Mouse (Mus musculus) forebrain, embryonic 15.5 days (tissue): ENCODE measurements around the gene Zfp9. TPM values are rescaled to one million over a fixed set of nuclear protein-coding genes. Genes with fewer than 3 reads are reported as not detected.

Experiments used
- ATAC-seq: fragments of 200-750 bp; cut with Nextera tagmentation; replicated peaks from 2 replicates; pipeline ENCODE4 v1.8.0; 2017; ENCODE audit warnings: mild to moderate bottlenecking, moderate TSS enrichment, moderate library complexity
- H3K27ac ChIP-seq: fragments of 300-500 bp; sonication (generic); replicated peaks from 2 replicates; pipeline ENCODE4 v1.5.1; 2015; ENCODE audit warnings: mild to moderate bottlenecking, inconsistent platforms
- H3K27me3 ChIP-seq: fragments of 300-500 bp; sonication (generic); 2 replicates; pipeline ENCODE4 v1.6.1; 2015; ENCODE audit warnings: inconsistent platforms
- H3K36me3 ChIP-seq: fragments of 300-500 bp; sonication (generic); 2 replicates; pipeline ENCODE4 v1.6.1; 2015; ENCODE audit warnings: mild to moderate bottlenecking, inconsistent platforms
- H3K4me1 ChIP-seq: fragments of 300-500 bp; sonication (generic); 2 replicates; pipeline ENCODE4 v1.6.1; 2015; ENCODE audit warnings: inconsistent platforms
- H3K4me2 ChIP-seq: fragments of 300-500 bp; sonication (generic); replicated peaks from 2 replicates; pipeline ENCODE4 v1.6.1; 2015; ENCODE audit warnings: mild to moderate bottlenecking, inconsistent platforms
- H3K4me3 ChIP-seq: fragments of 300-500 bp; sonication (generic); 2 replicates; pipeline ENCODE4 v1.5.1; 2015; ENCODE audit warnings: mild to moderate bottlenecking, inconsistent platforms
- H3K9ac ChIP-seq: fragments of 300-500 bp; sonication (generic); replicated peaks from 2 replicates; pipeline ENCODE4 v1.6.1; 2015; ENCODE audit warnings: mild to moderate bottlenecking, inconsistent platforms
- H3K9me3 ChIP-seq: fragments of 300-500 bp; sonication (generic); 2 replicates; pipeline ENCODE4 v1.6.1; 2016; ENCODE audit warnings: inconsistent platforms
- WGBS: fragments of 180-500 bp; shearing (Covaris S2); methylation state at CpG from one replicate; pipeline ENCODE4 v1.1.7; 2015; ENCODE audit warnings: mixed read lengths; 5-methylcytosine and 5-hydroxymethylcytosine counted together
- polyA plus RNA-seq: library from polyadenylated mRNA; unstranded; fragments of >200 nt; fragmentation: Nextera tagmentation; extraction: Ambion mirVana; gene quantifications from 2 replicates; pipeline ENCODE4 v1.2.1, GENCODE M21; 2015

Gene Zfp9
- polyA plus RNA-seq = 9.0 and 9.9 TPM in 2 replicates

GRCm38 (mm10) chr6:118478957-118479708 lies at the start of gene Zfp9:
Gene Zfp9 (minus strand): TSS chr6:118479320.
- Histone ChIP-seq H3K9me3 (no peaks in the 10 kb centered on the region), H3K4me2 (peak within 1 kb of the TSS; percentile 56), H3K9ac (peak within 1 kb of the TSS; percentile 79), H3K36me3 (peaks cover 4% of the 10 kb centered on the region; the same call in 1 of the 2 replicates), H3K27me3 (peaks cover 60% of the 10 kb centered on the region), H3K27ac (peak within 1 kb of the TSS; percentile 84), H3K4me1 (peaks cover 23% of the 10 kb centered on the region), H3K4me3 (peak within 1 kb of the TSS; percentile 79)
- under 1% methylated on average over 46 of the region's 57 CpGs for WGBS
- peak; percentile 88 for ATAC-seq

- H3K9me3 ChIP-seq = no peaks in the 10 kb centered on the region
- 93% methylated on average over 7 of the region's 7 CpGs for WGBS
- ATAC-seq = no peak
- no peak overlapping the region for H3K4me3 ChIP-seq
- H3K36me3 ChIP-seq = peaks cover 77% of the 10 kb centered on the region
- no peak overlapping the region for H3K27ac ChIP-seq
- no peak overlapping the region for H3K4me2 ChIP-seq
- no peaks in the 10 kb centered on the region for H3K27me3 ChIP-seq
- no peaks in the 10 kb centered on the region for H3K4me1 ChIP-seq
- no peak overlapping the region for H3K9ac ChIP-seq
Observed at GRCm38 (mm10) chr6:118520668-118521067, 41.5 kb upstream of the Zfp9 start.

GRCm38 (mm10) chr6:118513335-118514012 lies 34.4 kb upstream of the Zfp9 start:
- WGBS = 92% methylated on average over 12 of the region's 12 CpGs
- Histone ChIP-seq H3K4me3 (no peak overlapping the region), H3K9me3 (no peaks in the 10 kb centered on the region), H3K36me3 (peaks cover 72% of the 10 kb centered on the region), H3K9ac (no peak overlapping the region), H3K4me1 (no peaks in the 10 kb centered on the region), H3K27ac (no peak overlapping the region), H3K4me2 (no peak overlapping the region), H3K27me3 (no peaks in the 10 kb centered on the region)
- ATAC-seq = no peak

GRCm38 (mm10) chr6:118499010-118499409 lies 19.9 kb upstream of the Zfp9 start:
- H3K4me1 ChIP-seq = no peaks in the 10 kb centered on the region
- no peak overlapping the region for H3K4me2 ChIP-seq
- ATAC-seq = no peak
- H3K27ac ChIP-seq = no peak overlapping the region
- no peak overlapping the region for H3K9ac ChIP-seq
- H3K9me3 ChIP-seq = no peaks in the 10 kb centered on the region
- H3K27me3 ChIP-seq = no peaks in the 10 kb centered on the region
- H3K4me3 ChIP-seq = no peak overlapping the region
- peaks cover 20% of the 10 kb centered on the region for H3K36me3 ChIP-seq
- WGBS = 92% methylated on average over 7 of the region's 7 CpGs

- Histone ChIP-seq H3K4me2 (no peak overlapping the region), H3K4me3 (no peak overlapping the region), H3K9me3 (no peaks in the 10 kb centered on the region), H3K4me1 (peaks cover 18% of the 10 kb centered on the region), H3K27me3 (peaks cover 41% of the 10 kb centered on the region), H3K36me3 (no peaks in the 10 kb centered on the region), H3K27ac (no peak overlapping the region), H3K9ac (no peak overlapping the region)
- no peak for ATAC-seq
- 89% methylated on average over 1 of the region's 1 CpGs for WGBS
Observed at GRCm38 (mm10) chr6:118482125-118482524, 3.0 kb upstream of the Zfp9 start.

- H3K9ac ChIP-seq = peak overlapping the region; percentile 79
- peak overlapping the region; percentile 56 for H3K4me2 ChIP-seq
- ATAC-seq = peak; percentile 24; the same call in 1 of the 2 replicates
- no peaks in the 10 kb centered on the region for H3K9me3 ChIP-seq
- H3K27ac ChIP-seq = peak overlapping the region; percentile 84
- peaks cover 23% of the 10 kb centered on the region for H3K4me1 ChIP-seq
- peaks cover 4% of the 10 kb centered on the region; the same call in 1 of the 2 replicates for H3K36me3 ChIP-seq
- WGBS = 8% methylated on average over 10 of the region's 10 CpGs
- H3K27me3 ChIP-seq = peaks cover 59% of the 10 kb centered on the region
- H3K4me3 ChIP-seq = peak overlapping the region; percentile 79
Observed at GRCm38 (mm10) chr6:118477875-118478785, 990 bp downstream of the Zfp9 start.

- Histone ChIP-seq H3K36me3 (peaks cover 28% of the 10 kb centered on the region), H3K27me3 (peaks cover 9% of the 10 kb centered on the region), H3K4me2 (no peak overlapping the region), H3K9ac (no peak overlapping the region), H3K27ac (no peak overlapping the region), H3K9me3 (no peaks in the 10 kb centered on the region), H3K4me3 (no peak overlapping the region), H3K4me1 (no peaks in the 10 kb centered on the region)
- 80% methylated on average over 15 of the region's 15 CpGs for WGBS
- ATAC-seq = no peak
Observed at GRCm38 (mm10) chr6:118462069-118462705, 16.9 kb downstream of the Zfp9 start.

- no peaks in the 10 kb centered on the region for H3K9me3 ChIP-seq
- H3K9ac ChIP-seq = no peak overlapping the region
- no peaks in the 10 kb centered on the region for H3K27me3 ChIP-seq
- no peak overlapping the region for H3K4me2 ChIP-seq
- peaks cover 21% of the 10 kb centered on the region for H3K4me1 ChIP-seq
- WGBS = 94% methylated on average over 1 of the region's 1 CpGs
- ATAC-seq = no peak
- no peak overlapping the region for H3K4me3 ChIP-seq
- no peak overlapping the region for H3K27ac ChIP-seq
- H3K36me3 ChIP-seq = 0 out of 2 replicates have a peak, but pooled peaks cover 6% of the 10 kb centered on the region
Observed at GRCm38 (mm10) chr6:118457726-118458125, 21.4 kb downstream of the Zfp9 start.

- Histone ChIP-seq H3K4me2 (peak within 1 kb of the TSS; percentile 80), H3K27me3 (no peaks in the 10 kb centered on the region), H3K9me3 (no peaks in the 10 kb centered on the region), H3K27ac (peak within 1 kb of the TSS; percentile 99), H3K4me1 (peaks cover 21% of the 10 kb centered on the region), H3K9ac (peak within 1 kb of the TSS; percentile 95), H3K4me3 (peak within 1 kb of the TSS; percentile 87), H3K36me3 (no peaks in the 10 kb centered on the region)
- peak; percentile 99 for ATAC-seq
- WGBS = under 1% methylated on average over 43 of the region's 43 CpGs
Observed at GRCm38 (mm10) chr6:118455042-118455631, 24.0 kb downstream of the Zfp9 start, which contains the start of gene Zfp248. Gene Zfp248 (minus strand): TSS chr6:118455528.

GRCm38 (mm10) chr6:118454452-118454851 lies 24.7 kb downstream of the Zfp9 start:
- H3K9me3 ChIP-seq = no peaks in the 10 kb centered on the region
- WGBS = 47% methylated on average over 8 of the region's 8 CpGs
- peaks cover 21% of the 10 kb centered on the region for H3K4me1 ChIP-seq
- peak overlapping the region; percentile 87 for H3K4me3 ChIP-seq
- no peaks in the 10 kb centered on the region for H3K27me3 ChIP-seq
- peak overlapping the region; percentile 80 for H3K4me2 ChIP-seq
- ATAC-seq = no peak; the same call in none of the 2 replicates
- peak overlapping the region; percentile 99 for H3K27ac ChIP-seq
- H3K9ac ChIP-seq = peak overlapping the region; percentile 95
- no peaks in the 10 kb centered on the region for H3K36me3 ChIP-seq

GRCm38 (mm10) chr6:118431502-118431901 lies 47.6 kb downstream of the Zfp9 start:
- Histone ChIP-seq H3K27me3 (no peaks in the 10 kb centered on the region), H3K9me3 (no peaks in the 10 kb centered on the region), H3K4me1 (no peaks in the 10 kb centered on the region), H3K9ac (no peak overlapping the region), H3K27ac (no peak overlapping the region), H3K4me3 (no peak overlapping the region), H3K36me3 (peaks cover 49% of the 10 kb centered on the region), H3K4me2 (no peak overlapping the region)
- no peak for ATAC-seq
- 90% methylated on average over 4 of the region's 4 CpGs for WGBS
